Mouse (Mus musculus): ENCODE results near the gene Brd7. TPM values are rescaled to one million over a fixed set of nuclear protein-coding genes. Genes with fewer than 3 reads are reported as not detected.

Gene Brd7
- polyA plus RNA-seq, 1 experiment from 2014 or later = 77.2 TPM

DNA sequence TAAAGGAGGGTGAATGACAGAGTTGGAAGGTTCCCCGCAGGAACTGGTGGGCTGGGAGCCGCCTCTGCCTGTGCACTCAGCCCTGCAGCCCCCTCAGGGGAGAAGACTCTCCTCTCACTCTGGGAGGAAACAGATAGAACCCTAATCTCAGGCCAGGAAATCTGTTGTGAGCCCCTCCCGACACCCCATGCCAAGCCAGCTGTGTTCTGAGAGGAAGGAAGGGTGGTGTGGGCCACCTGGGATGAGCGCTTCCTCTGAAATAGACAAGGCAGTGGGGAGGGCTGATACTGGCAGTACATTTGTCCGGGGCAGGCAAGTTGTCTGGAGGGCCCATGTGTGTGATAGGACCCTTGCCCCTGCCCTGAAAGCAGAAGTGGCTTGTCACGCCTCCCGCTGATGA lies 18.5 kb upstream of the Brd7 start:
- 71% methylated on average over 7 of the region's 7 CpGs for WGBS
- no peak overlapping the region for H3K9ac ChIP-seq
- no peak for ATAC-seq (ENCODE audit: insufficient number of reproducible peaks, insufficient read depth, low FRiP score, low TSS enrichment, low read depth)
- no peaks in the 10 kb centered on the region for H3K27me3 ChIP-seq
- H3K4me1 ChIP-seq = peaks cover 40% of the 10 kb centered on the region
- no peak overlapping the region for H3K4me2 ChIP-seq
- H3K9me3 ChIP-seq = no peaks in the 10 kb centered on the region
- no peaks in the 10 kb centered on the region for H3K36me3 ChIP-seq
- H3K4me3 ChIP-seq = no peak overlapping the region
- H3K27ac ChIP-seq = no peak overlapping the region

DNA sequence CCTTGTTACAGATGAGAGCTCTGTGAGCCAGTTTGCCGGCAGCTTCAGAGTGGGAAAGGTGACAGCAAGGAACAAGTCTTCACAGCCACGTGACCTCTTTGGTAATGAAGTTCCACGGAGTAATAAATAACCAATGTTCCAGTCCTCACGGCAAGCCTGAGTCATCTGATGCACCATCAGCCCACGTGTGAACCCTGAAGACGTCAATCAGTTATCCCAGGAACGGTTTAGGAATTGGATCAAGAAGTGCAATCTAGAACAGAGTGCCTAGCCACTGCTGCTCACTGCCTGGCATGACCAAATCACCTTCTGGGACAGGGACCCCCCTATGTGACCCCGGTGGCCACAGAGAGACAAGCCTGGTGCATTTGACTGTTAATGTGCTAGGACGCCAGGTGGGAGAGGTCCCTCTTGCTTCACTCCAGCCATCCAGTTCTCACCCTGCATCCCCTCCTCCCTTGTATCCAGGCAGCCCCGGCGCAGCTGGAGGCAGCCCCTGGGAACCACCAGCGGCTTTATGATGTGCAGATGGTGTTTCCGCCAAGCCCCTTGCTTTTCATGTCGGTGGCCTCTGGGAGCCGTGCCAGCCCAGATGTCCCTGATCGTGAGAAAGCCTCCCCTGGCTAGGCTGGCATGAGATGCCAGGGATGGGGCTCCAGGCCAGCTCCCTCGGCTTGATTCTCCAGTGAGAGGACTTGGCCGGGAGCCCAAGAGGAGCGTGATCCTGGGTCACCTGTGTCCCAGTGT lies 15.0 kb upstream of the Brd7 start:
- H3K9me3 ChIP-seq = no peaks in the 10 kb centered on the region
- H3K9ac ChIP-seq = 0 out of 2 replicates have a peak overlapping the region, but pooled peaks have one; percentile 27
- H3K4me3 ChIP-seq = no peak overlapping the region
- no peaks in the 10 kb centered on the region for H3K36me3 ChIP-seq
- WGBS = 37% methylated on average over 19 of the region's 19 CpGs
- peak; percentile 48; the same call in 1 of the 2 replicates for ATAC-seq (ENCODE audit: insufficient number of reproducible peaks, insufficient read depth, low FRiP score, low TSS enrichment, low read depth)
- H3K27ac ChIP-seq = peak overlapping the region; percentile 63
- no peaks in the 10 kb centered on the region for H3K27me3 ChIP-seq
- H3K4me2 ChIP-seq = peak overlapping the region; percentile 29; the same call in 1 of the 2 replicates
- H3K4me1 ChIP-seq = peaks cover 31% of the 10 kb centered on the region

DNA sequence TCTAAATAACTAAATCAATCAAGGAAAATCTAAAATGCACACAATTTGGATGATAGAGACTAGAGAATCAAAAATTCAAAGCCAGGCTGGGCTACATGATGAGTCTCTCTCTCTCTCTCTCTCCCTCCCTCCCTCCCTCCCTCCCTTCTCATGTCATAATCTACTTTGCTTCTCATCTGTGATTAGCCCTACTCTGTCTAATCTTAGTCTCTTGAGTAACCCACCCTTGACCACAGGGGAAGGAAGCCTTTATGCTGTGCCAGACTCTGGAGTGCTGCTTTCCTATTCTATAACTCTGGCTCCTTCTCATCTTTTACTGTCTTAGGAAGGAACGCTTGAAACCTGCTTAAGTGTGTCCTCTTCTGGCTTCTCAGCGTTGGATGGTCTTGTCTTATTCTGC lies 9.5 kb upstream of the Brd7 start:
- 91% methylated on average over 2 of the region's 2 CpGs for WGBS
- H3K9me3 ChIP-seq = no peaks in the 10 kb centered on the region
- H3K9ac ChIP-seq = no peak overlapping the region
- H3K27ac ChIP-seq = no peak overlapping the region
- H3K36me3 ChIP-seq = no peaks in the 10 kb centered on the region
- H3K27me3 ChIP-seq = no peaks in the 10 kb centered on the region
- no peak for ATAC-seq (ENCODE audit: insufficient number of reproducible peaks, insufficient read depth, low FRiP score, low TSS enrichment, low read depth)
- H3K4me2 ChIP-seq = no peak overlapping the region
- no peak overlapping the region for H3K4me3 ChIP-seq
- H3K4me1 ChIP-seq = peaks cover 27% of the 10 kb centered on the region

DNA sequence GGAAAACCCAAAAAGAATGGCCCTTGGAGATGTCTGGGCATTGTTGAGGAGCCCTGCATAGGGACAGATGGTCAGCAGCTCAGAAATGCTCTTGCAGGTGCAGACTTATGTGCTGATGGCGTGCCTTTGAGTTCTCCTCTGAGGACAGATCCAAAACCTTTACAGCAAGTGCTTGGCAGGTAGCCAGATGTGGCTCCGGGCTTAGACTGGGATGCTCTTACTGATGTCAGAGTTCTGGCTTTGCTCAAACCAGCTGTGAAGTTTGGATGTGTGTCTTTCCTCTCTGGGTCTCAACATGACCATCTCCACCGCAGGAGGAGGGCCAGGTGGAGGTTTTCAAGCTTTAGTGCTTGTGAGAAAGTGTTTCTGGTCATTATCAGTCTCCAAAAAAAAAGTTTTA lies 7.8 kb upstream of the Brd7 start:
- Histone ChIP-seq H3K27me3 (no peaks in the 10 kb centered on the region), H3K4me3 (no peak overlapping the region), H3K4me2 (no peak overlapping the region), H3K9ac (no peak overlapping the region), H3K9me3 (no peaks in the 10 kb centered on the region), H3K36me3 (no peaks in the 10 kb centered on the region), H3K4me1 (peaks cover 13% of the 10 kb centered on the region), H3K27ac (no peak overlapping the region)
- ATAC-seq (ENCODE audit: insufficient number of reproducible peaks, insufficient read depth, low FRiP score, low TSS enrichment, low read depth) = no peak
- 46% methylated on average over 3 of the region's 3 CpGs for WGBS

DNA sequence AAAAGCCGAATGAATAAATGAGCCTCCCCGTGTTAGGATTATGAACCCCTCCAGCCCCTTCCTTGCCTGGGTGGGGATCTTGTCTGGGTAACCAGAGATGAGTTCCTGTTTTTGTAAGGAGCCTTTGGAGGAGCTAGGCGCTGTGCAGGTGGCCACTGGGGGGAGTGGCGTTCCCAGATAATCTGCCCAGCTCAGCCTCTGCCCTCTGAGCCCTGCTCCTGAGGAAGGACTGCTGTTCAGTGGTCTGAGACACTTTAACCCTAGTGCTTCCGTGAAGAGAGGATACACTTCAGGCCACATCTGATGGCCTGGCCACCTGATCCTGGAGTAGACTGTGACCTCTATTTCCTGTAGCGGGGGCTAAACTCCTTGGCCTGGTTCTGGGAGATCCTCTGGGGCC lies 7.2 kb upstream of the Brd7 start:
- no peaks in the 10 kb centered on the region for H3K36me3 ChIP-seq
- H3K4me3 ChIP-seq = no peak overlapping the region
- 0 out of 2 replicates have a peak, but pooled peaks have one; percentile 32 for ATAC-seq (ENCODE audit: insufficient number of reproducible peaks, insufficient read depth, low FRiP score, low TSS enrichment, low read depth)
- no peaks in the 10 kb centered on the region for H3K27me3 ChIP-seq
- WGBS = 13% methylated on average over 6 of the region's 6 CpGs
- peaks cover 13% of the 10 kb centered on the region for H3K4me1 ChIP-seq
- H3K9ac ChIP-seq = no peak overlapping the region
- H3K9me3 ChIP-seq = no peaks in the 10 kb centered on the region
- H3K27ac ChIP-seq = no peak overlapping the region
- no peak overlapping the region for H3K4me2 ChIP-seq

DNA sequence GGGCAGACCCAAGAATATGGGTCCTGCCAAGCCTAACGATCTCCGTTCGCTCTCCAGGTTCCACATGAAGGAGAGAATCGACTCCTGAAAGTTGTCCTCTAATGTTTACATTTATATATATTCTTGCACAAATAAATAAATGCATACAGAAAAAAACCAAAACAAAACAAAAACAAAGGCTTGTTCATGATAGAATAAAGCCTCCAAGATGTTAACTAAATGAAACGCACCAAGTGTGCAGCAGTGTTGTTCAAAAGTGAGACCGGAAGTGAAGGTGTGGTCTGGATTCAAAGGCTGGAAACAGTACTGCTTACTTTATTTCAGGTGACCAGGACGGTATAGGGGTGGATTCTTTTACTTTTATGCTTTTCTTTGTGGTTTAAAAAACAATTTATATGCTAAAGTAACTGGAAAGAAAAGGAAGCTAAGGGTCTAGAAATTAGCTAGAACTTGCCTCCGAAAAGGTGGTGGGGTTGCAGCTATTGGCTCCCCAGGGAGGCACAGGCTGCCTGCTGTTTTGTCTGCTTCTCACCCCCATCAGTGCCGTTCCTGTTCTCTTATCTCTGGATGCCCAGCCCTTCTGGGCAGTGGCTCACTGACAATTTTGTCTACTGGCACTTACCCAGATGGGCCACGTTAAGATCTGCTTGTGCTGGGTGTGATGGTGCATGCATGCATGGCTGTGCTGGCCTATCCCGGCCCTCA lies 604 bp upstream of the Brd7 start:
- peak overlapping the region; percentile 93 for H3K4me2 ChIP-seq
- ATAC-seq (ENCODE audit: insufficient number of reproducible peaks, insufficient read depth, low FRiP score, low TSS enrichment, low read depth) = no peak
- no peaks in the 10 kb centered on the region for H3K9me3 ChIP-seq
- WGBS = 34% methylated on average over 11 of the region's 11 CpGs
- peaks cover 22% of the 10 kb centered on the region for H3K4me1 ChIP-seq
- H3K4me3 ChIP-seq = peak overlapping the region; percentile 95
- peak overlapping the region; percentile 98 for H3K9ac ChIP-seq
- H3K27ac ChIP-seq = peak overlapping the region; percentile 91
- peaks cover 18% of the 10 kb centered on the region for H3K36me3 ChIP-seq
- no peaks in the 10 kb centered on the region for H3K27me3 ChIP-seq

DNA sequence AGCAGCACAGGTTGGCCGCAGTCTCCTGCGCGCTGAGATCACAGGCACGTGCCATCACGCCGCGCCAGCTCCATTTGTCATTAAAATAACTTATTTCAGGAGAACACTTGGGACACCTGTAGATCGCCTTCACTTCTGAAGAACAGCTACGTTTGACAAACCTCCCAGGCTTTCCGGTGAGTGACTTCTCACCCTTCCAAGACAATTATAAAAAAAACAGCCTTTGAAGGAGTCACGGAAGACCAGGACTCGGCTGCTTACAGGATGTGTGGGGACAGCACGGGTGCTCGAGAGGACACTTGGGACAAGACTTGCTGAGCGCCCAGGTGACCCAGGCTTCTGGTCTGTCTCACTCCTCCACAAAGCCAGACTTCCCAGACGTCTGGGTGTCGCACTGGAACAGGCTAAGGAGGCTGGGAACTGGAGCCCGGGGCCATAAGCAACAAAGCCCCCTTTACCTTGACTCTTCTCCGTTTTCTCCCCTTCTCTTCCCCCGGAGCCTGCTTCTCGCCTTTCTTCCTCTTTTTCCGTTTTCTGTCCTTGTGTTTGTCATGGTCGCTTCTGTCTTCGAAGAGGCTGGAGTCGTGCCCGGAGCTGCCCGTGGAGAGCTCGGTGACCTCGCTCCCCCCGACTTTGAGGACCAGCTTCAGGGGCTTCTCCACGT lies 818 bp downstream of the Brd7 start:
- H3K4me3 ChIP-seq = peak overlapping the region; percentile 95
- no peak for ATAC-seq (ENCODE audit: insufficient number of reproducible peaks, insufficient read depth, low FRiP score, low TSS enrichment, low read depth)
- H3K4me1 ChIP-seq = peaks cover 22% of the 10 kb centered on the region
- H3K27ac ChIP-seq = peak overlapping the region; percentile 91
- H3K27me3 ChIP-seq = no peaks in the 10 kb centered on the region
- peak overlapping the region; percentile 93 for H3K4me2 ChIP-seq
- 2% methylated on average over 31 of the region's 31 CpGs for WGBS
- H3K9ac ChIP-seq = peak overlapping the region; percentile 98
- H3K36me3 ChIP-seq = peaks cover 32% of the 10 kb centered on the region
- no peaks in the 10 kb centered on the region for H3K9me3 ChIP-seq

DNA sequence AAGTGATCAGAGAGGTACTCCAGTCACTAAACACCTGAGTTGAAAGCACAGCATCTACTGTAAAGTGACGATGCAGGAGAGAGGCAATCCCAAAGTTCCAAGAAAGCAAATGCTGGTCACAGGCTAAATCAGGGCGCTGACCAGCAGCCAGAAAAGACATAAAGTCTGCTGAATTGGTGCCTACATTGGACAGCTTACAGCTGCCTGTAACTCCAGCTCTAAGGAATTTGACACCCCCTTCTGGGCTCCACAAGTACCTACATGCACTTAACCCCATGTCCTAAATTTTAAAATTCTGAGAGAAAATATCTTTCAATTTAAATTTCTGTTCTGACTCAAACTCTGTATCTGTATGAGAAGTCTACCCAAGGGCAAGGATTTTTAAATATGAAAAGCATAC lies 2.0 kb downstream of the Brd7 start:
- Histone ChIP-seq H3K4me1 (peaks cover 22% of the 10 kb centered on the region), H3K4me3 (peak overlapping the region; percentile 95), H3K9me3 (no peaks in the 10 kb centered on the region), H3K36me3 (peaks cover 44% of the 10 kb centered on the region), H3K27ac (no peak overlapping the region), H3K9ac (0 out of 2 replicates have a peak overlapping the region, but pooled peaks have one; percentile 98), H3K4me2 (peak overlapping the region; percentile 93), H3K27me3 (no peaks in the 10 kb centered on the region)
- 83% methylated on average over 2 of the region's 2 CpGs for WGBS
- ATAC-seq (ENCODE audit: insufficient number of reproducible peaks, insufficient read depth, low FRiP score, low TSS enrichment, low read depth) = no peak

DNA sequence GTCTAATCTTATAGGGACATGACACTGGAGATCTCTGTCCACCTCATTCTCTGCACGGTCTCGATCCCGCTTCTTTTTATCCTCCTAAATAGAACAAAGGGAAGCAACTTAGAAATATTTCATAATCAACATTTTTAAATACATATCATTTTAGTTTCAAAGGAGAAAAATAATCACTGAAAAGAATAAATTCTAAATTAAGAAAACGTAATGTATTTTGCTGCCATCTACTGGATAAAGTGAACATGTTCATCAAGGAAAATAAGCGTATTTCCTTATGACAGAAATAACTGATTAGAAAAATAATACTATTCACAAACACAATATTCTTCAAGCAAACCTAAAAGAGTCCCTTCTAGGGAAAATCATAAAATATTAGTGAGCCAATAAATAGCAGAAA lies 4.0 kb downstream of the Brd7 start:
- Histone ChIP-seq H3K9me3 (no peaks in the 10 kb centered on the region), H3K4me3 (no peak overlapping the region), H3K27ac (no peak overlapping the region), H3K9ac (no peak overlapping the region), H3K27me3 (no peaks in the 10 kb centered on the region), H3K4me1 (peaks cover 21% of the 10 kb centered on the region), H3K4me2 (no peak overlapping the region), H3K36me3 (peaks cover 62% of the 10 kb centered on the region)
- WGBS = 82% methylated on average over 5 of the region's 5 CpGs
- no peak for ATAC-seq (ENCODE audit: insufficient number of reproducible peaks, insufficient read depth, low FRiP score, low TSS enrichment, low read depth)

DNA sequence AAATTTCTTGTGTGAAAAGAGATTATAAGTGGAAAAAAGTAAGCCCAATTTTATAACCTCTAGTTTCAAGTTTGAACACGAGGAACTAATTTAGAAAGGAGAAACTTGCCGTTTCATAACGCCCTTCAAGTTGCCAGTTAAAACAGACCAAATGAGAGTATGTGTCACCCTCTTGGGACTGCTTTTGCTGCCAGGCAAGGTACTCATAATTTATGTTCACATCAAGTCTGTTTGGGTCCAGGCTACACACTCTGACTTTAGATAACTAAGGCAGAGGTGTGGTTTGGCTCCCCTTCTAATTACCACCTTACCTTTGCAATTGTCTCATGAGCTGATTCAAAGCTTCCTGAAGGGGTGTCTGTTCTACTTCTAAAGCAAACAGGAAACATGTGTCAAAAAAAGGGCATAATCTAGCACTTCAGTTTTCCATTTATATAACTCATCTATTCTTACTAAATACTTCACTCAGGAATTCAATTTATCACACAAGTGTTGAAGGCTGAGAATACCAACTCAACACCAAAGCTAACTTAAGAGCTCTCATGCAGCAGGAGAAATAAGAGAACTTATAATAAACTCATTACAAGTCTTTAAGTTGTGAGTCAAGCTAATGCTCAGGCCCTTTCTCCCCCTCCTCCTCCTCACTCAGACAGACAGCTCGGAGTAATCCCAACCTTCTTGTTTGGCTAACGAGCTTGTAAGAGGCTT lies 4.6 kb downstream of the Brd7 start:
- H3K36me3 ChIP-seq = peaks cover 68% of the 10 kb centered on the region

DNA sequence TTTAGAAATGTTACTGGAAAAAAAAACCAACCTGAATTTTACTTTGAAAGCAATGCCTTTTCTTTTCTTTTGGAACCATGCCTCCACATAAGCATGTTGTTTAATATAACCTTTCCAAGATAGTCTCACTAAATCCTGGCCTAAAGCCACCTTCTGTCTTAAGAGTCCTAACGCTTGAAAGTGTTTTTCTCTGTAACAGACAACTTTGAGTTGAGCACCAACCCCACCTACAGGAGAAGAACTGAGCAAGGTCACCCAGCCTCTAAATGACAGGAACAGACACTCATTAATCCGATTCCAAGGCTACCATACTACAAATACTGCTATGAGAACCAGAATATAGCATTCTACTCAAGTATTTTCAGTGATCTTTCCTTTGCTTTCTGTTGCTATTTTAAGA lies 12.9 kb downstream of the Brd7 start:
- 80% methylated on average over 2 of the region's 2 CpGs for WGBS
- no peak overlapping the region for H3K4me2 ChIP-seq
- H3K9ac ChIP-seq = no peak overlapping the region
- H3K27me3 ChIP-seq = no peaks in the 10 kb centered on the region
- ATAC-seq (ENCODE audit: insufficient number of reproducible peaks, insufficient read depth, low FRiP score, low TSS enrichment, low read depth) = no peak
- peaks cover 89% of the 10 kb centered on the region for H3K36me3 ChIP-seq
- no peaks in the 10 kb centered on the region for H3K9me3 ChIP-seq
- H3K4me3 ChIP-seq = no peak overlapping the region
- H3K4me1 ChIP-seq = no peaks in the 10 kb centered on the region
- no peak overlapping the region for H3K27ac ChIP-seq

More for the DNA sequence above, 4.6 kb downstream of the Brd7 start:
- ATAC-seq (ENCODE audit: insufficient number of reproducible peaks, insufficient read depth, low FRiP score, low TSS enrichment, low read depth) = no peak
- 61% methylated on average over 5 of the region's 5 CpGs for WGBS
- Histone ChIP-seq H3K9ac (no peak overlapping the region), H3K9me3 (no peaks in the 10 kb centered on the region), H3K4me1 (peaks cover 17% of the 10 kb centered on the region), H3K4me3 (no peak overlapping the region), H3K4me2 (no peak overlapping the region), H3K27me3 (no peaks in the 10 kb centered on the region), H3K27ac (no peak overlapping the region)

Measured in embryonic facial prominence, embryonic 13.5 days (tissue).